Mouse (Mus musculus) CH12F3 (cell line): ENCODE data around the gene Ecm2.

ENCODE experiments used
- in situ Hi-C: fragments of 300-500 bp; cut with MboI; formaldehyde crosslinking; loops from 2 replicates; pipeline ENCODE4 v1.14.3; 2020; ENCODE audit warnings: low sequenced_read_pairs

Ecm2 gene

DNA sequence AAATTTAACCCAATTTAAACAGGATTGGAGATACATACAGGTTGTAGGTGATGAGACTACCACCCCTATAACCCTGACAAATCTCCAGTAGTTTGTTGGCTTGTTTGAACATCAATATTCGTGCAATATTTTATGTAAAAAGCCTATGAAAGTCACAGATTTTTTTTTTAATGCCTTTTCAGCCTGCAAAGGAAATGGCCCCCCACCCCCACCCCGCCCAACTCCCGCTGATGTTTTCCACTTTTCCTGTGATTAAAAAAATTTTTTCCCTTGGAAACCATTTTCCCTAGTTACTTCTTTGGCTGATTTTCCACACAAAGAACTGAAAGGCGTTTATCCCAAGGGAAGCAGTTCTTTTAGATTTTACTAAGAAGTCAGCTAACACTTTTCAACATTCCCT, at the start of gene Ecm2:
Gene Ecm2, plus strand, starts transcription at position 301 of the 400 bp plus-strand sequence.
- in situ Hi-C loops, result no loop called here

GRCm38 (mm10) chr13:49460276-49460675, 44.3 kb upstream of the Ecm2 start:
- in situ Hi-C loops, result no loop called here

DNA sequence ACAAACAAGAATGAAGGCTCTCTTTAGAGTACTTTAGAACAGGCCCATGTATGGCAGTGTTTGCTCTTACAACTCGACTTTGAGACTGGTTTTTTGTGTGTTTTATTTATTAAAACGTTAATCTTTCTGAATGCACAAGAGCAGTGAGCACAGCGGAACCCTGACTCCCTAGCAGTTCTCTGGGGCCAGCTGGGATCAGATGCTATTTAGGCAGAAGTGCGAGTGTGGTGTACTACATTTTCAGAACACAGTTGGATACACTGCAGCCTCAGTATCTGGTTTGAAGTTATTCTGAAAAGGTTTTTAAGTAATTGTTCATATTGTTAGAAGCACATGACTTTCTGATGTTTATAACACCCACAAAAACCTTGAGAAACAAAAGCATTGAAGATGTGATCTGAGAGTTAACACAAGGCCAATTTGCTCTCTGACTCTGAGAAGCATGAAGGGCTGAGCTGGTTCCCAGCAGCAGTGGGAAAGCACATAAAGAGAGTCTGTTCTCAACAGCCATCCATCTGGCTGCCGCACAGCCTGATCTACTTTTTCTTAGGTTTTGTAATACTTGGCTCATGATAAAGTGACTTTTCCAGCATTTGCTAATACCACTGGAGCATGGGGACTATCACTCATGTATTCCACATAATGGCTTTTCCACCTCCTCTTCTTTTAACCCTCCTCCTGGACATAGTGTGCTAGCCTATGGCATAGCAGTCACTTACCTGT, 43.8 kb upstream of the Ecm2 start:
- in situ Hi-C loops, result no loop called here

- in situ Hi-C loops, result no loop called here
These were observed 43.0 kb upstream of the Ecm2 start for GRCm38 (mm10) chr13:49461458-49462132.

GRCm38 (mm10) chr13:49462921-49463320, 41.7 kb upstream of the Ecm2 start:
- in situ Hi-C loops, result no loop called here

DNA sequence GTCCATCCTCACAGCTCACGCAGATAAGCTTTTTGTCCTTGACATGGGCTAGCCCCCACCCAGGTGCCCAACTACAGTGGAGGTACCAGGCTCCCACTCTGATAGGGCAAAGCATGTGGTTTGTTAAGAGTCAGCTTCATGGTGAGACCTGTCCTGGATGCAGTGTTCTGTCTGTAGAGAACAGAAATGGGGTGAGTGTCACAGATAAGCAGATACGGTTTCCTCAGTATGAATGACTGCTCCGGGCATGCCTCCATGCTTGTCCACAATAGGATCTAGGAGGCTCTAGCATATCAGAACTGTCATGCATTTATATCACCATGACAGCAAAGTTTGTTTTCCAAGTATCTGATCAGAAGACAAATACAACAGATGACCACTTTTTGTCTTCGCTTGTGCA, 38.7 kb upstream of the Ecm2 start:
- in situ Hi-C loops, result no loop called here

GRCm38 (mm10) chr13:49466393-49467075, 38.1 kb upstream of the Ecm2 start:
- in situ Hi-C loops, result no loop called here

- in situ Hi-C loops, result no loop called here
These were observed 37.0 kb upstream of the Ecm2 start for GRCm38 (mm10) chr13:49467585-49467984.

GRCm38 (mm10) chr13:49469002-49469401, 35.6 kb upstream of the Ecm2 start:
- in situ Hi-C loops, result no loop called here

GRCm38 (mm10) chr13:49470319-49470718, 34.3 kb upstream of the Ecm2 start:
- in situ Hi-C loops, result no loop called here

DNA sequence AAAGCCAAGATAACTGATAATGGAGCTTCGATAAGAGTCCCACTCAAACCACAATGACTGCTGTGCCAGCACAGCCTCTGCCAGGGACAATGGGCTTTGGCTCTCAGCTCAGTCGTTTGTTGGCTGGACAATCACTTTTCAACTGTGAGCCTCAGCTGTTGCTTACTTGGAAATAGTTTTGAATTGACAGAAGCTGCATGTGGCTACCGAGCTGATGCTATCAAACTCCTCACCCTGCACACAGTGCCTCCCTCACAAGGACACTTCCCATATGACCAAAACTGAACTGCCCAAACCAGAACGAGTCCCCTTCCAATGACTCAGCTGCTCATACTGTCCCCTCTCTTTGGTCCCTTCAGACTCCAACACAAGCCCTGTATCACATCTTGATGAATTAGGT, 33.8 kb upstream of the Ecm2 start:
- in situ Hi-C loops, result no loop called here

- in situ Hi-C loops, result no loop called here
These were observed 32.5 kb upstream of the Ecm2 start for GRCm38 (mm10) chr13:49471981-49472675.

GRCm38 (mm10) chr13:49472676-49473005, 32.0 kb upstream of the Ecm2 start:
- in situ Hi-C loops, result no loop called here

DNA sequence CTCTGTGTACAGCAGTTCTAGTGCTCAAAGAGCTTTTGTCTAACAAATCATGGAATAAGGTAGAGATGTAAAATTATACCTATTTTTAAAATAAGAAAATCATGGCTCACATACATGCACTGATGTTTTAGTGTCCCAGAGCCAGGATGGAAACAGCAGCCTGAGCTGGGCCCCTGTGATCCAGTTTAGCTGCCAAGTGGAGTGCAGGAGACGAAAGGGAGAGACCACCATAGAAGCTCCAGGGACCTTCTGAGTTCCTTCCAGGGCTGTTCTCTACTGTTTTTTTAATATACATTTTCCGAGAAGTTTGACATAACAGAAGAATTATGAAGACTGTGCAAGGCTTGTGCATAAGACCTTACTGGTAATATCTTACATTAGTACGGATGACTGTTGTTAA, 26.7 kb upstream of the Ecm2 start:
- in situ Hi-C loops, result no loop called here

GRCm38 (mm10) chr13:49478851-49479374, 25.7 kb upstream of the Ecm2 start:
- in situ Hi-C loops, result no loop called here

GRCm38 (mm10) chr13:49479399-49479798, 25.2 kb upstream of the Ecm2 start:
- in situ Hi-C loops, result no loop called here

DNA sequence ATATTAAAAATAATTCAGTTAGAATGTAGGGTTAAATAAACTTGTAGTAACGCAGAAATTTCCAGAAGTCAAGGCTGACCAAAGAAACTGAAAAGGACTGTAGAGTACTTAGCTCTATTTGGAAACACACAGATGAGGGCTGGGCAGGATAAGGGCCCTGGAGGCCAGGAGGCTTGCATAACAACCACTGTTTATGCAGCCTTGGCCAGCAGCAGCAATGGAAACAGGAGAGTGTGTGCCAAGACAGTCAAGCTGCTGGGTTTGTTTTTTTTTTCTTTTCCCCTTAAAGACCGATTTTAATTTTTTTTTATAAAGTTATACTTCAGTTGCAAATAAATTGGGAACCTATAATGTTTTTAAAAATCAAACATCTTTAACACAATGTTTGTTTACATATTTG, 24.6 kb upstream of the Ecm2 start:
- in situ Hi-C loops, result no loop called here

- in situ Hi-C loops, result no loop called here
These were observed 24.1 kb upstream of the Ecm2 start for GRCm38 (mm10) chr13:49480551-49480950.

DNA sequence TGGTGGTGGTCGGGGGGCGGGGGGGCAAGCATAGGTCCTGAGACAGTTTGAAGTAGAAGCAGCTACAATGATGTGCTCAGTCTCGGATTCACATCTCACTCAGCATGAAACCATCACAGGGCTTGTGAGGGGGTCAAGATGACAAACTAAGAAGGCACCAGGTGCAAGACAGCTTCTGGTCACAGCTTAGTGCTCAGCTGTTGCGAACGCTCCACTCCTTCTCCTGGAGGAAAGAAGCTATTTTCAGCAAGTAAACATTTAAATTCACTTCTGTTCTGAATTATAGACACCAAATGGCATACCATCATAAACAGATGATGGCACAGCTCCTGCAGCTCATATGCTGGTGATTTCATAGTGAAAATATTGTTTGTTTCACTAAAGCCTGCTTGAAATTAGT, 19.2 kb upstream of the Ecm2 start:
- in situ Hi-C loops, result no loop called here

DNA sequence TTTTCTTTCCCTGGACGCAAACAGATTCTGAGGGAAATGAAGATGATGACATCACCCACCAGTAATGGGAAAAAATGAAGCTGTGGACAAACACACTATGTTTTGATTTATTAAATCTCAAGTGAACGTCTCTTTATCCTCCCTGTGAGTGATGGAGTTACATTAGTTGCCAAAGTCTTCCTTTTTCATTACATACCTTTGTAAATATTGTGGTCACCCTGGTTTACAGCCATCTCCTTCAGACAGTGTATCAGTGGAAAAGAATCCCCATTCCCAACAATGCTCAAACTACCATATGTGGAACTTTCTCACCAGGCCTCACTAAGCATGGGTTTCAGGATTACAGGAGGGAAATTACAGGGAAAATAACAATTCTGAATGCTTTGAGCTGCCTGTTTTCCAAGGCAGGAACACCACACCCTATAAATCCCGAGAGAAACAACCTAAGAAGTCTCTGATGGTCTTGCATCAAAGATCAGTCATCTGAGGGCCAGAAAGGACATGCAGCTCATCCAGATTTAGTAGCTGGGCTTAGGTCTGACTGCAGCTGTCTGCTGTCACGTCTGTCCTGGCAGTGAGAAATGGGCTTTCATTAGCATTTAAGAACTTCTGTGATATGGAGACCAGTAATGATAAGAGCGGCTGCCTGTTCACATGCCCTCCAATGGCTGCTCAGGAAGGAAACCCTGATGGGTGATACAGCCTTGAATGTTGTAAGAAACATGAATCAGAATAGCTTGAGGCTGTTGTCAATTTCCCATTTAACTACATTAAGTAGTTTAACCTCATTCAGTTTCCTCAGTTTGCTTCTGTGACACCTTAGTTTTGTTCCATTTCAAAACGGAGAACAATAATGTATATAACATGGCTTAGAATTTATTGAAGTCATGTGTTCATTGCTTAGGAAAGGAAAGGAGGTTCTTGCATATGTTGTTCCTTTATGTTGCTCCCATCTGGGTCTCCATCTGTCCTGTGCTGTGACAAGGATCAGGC, 11.9 kb upstream of the Ecm2 start, which contains the start of gene Tes3-ps:
Gene Tes3-ps, plus strand, starts transcription at position 943 of the 993 bp plus-strand sequence.
- in situ Hi-C loops, result no loop called here
